Mouse (Mus musculus): Measurements from ENCODE around the gene Samd3. TPM values are rescaled to one million over a fixed set of nuclear protein-coding genes. Genes with fewer than 3 reads are reported as not detected.

The Samd3 gene
- polyA plus RNA-seq (2015; fragmentation: Nextera tagmentation; extraction: Ambion mirVana), result not detected in 2 replicates

DNA sequence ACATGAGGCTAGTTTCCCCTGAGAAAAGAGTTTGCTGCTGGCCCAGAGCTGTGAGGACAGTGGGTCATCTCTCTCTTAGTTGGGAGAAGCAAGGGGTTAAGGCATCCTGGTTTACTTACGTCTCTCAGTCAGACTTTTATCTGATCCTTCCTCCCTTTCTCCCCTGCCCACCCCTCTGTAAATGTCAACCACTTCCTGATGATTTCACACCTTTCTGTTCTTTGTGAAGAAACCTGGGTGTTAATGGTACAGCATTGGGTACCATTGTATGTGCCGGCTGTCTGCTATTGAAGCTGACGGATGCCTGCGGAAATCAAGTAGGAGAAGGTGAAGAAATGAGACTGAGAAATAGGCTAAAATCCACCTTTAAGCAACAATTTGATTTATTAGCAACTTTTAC lies at the start of gene Samd3:
Gene Samd3, plus strand, starts transcription at position 220 of the 400 bp plus-strand sequence.

Other genes with a start within 250 kb of the Samd3 start
- 0.19 and 0.53 TPM in 2 replicates for gene Gm9767, start 151.5 kb upstream of the Samd3 start, polyA plus RNA-seq (2015; fragmentation: Nextera tagmentation; extraction: Ambion mirVana)
- gene Tmem200a, start 150.7 kb upstream of the Samd3 start, polyA plus RNA-seq (2015; fragmentation: Nextera tagmentation; extraction: Ambion mirVana), result 4.5 and 4.6 TPM in 2 replicates
- 3.3 and 3.4 TPM in 2 replicates for gene L3mbtl3, start 146.3 kb downstream of the Samd3 start, polyA plus RNA-seq (2015; fragmentation: Nextera tagmentation; extraction: Ambion mirVana)